Mouse (Mus musculus) ES-Bruce4 (cell line): ENCODE measurements at regions not wholly inside any gene's neighbourhood (a gene's known extent, or its start where the extent isn't known, plus 50 kb on each side); places are given as distances from the start of the nearest gene placed in this dataset.

Experiments used
- H3K27ac ChIP-seq: 2 replicates; pipeline ENCODE4 v1.5.1; 2012; ENCODE audit warnings: low read length, inconsistent platforms; ENCODE audit not compliant: insufficient read depth
- H3K27me3 ChIP-seq: 2 replicates; pipeline ENCODE4 v1.6.1; 2012; ENCODE audit warnings: mild to moderate bottlenecking, low read length, inconsistent platforms; ENCODE audit not compliant: control insufficient read depth, poor library complexity, insufficient read depth, severe bottlenecking
- H3K36me3 ChIP-seq: 2 replicates; pipeline ENCODE4 v1.6.1; 2012; ENCODE audit warnings: inconsistent platforms, mild to moderate bottlenecking, low read length, moderate library complexity; ENCODE audit not compliant: control insufficient read depth, poor library complexity, insufficient read depth, severe bottlenecking
- H3K4me1 ChIP-seq: one replicate; pipeline ENCODE4 v1.8.1; 2011; ENCODE audit warnings: low read length; ENCODE audit not compliant: control insufficient read depth, insufficient read depth
- H3K4me3 ChIP-seq: 2 replicates; pipeline ENCODE4 v1.5.1; 2011; ENCODE audit warnings: low read depth, mild to moderate bottlenecking, low read length
- H3K9ac ChIP-seq: 2 replicates; pipeline ENCODE4 v1.6.1; 2012; ENCODE audit warnings: low read depth, mild to moderate bottlenecking, inconsistent platforms; ENCODE audit not compliant: poor library complexity, severe bottlenecking
- H3K9me3 ChIP-seq: replicated peaks from 2 replicates; pipeline ENCODE4 v1.6.1; 2012; ENCODE audit warnings: mild to moderate bottlenecking, low read length, inconsistent platforms; ENCODE audit not compliant: control insufficient read depth, poor library complexity, insufficient read depth, severe bottlenecking
- CTCF ChIP-seq: IDR thresholded peaks from one replicate; pipeline ENCODE4 v1.8.1; 2011; ENCODE audit warnings: low read depth, low read length
- EP300 ChIP-seq: IDR thresholded peaks from 2 replicates; pipeline ENCODE4 v1.6.1; 2011; ENCODE audit warnings: low read depth, low read length; ENCODE audit not compliant: insufficient read depth
- POLR2A ChIP-seq: IDR thresholded peaks from one replicate; pipeline ENCODE4 v1.8.1; 2011; ENCODE audit warnings: low read length; ENCODE audit not compliant: insufficient read depth

DNA sequence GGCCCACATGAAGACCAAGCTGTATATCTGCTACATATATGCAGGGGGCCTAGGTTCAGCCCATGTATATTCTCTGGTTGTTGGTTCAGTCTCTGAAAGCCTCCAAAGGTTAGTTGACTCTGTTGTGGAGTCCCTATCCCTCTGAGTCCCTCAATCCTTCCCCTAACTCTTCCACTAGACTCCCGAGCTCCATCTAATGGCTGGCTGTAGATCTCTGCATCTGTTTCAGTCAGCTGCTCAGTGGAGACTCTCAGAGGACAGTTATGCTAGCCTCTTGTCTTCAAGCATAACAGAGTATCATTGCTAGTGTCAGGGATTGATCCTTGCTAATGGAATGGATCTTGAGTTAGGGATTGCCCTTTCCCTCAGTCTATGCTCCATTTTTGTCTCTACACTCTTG, 275.0 kb upstream of the Pitrm1 start:
- Histone ChIP-seq H3K27ac (no peak overlapping the region), H3K9ac (no peak overlapping the region), H3K27me3 (no peaks in the 10 kb centered on the region), H3K36me3 (no peaks in the 10 kb centered on the region), H3K4me1 (no peaks in the 10 kb centered on the region), H3K4me3 (no peak overlapping the region), H3K9me3 (peaks cover 13% of the 10 kb centered on the region)
- no peak for TF ChIP-seq EP300
- no peak for TF ChIP-seq POLR2A
- no peak for TF ChIP-seq CTCF

DNA sequence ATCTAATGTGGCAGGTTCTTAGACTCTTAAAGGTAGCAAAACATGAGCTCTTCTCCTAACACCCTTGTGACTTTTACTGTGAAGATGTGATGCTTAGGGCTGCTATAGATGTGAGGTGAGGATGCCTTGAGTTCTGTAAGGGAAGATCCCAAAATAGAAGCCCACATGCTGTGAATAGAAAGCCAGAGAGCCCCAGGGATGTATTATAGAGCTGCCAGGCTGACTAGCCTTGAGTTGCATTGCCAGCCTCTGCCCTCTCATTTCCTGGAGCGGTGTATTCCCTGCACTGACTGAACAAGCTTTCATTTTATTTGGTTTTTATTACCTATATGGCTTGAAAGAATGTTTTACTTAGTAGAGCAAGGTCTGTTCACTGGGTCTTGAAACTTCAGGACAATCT, 267.9 kb upstream of the Pitrm1 start:
- no peaks in the 10 kb centered on the region for H3K4me1 ChIP-seq
- H3K9me3 ChIP-seq = no peaks in the 10 kb centered on the region
- TF ChIP-seq POLR2A = no peak
- no peak for TF ChIP-seq EP300
- TF ChIP-seq CTCF = no peak
- no peak overlapping the region for H3K4me3 ChIP-seq
- no peak overlapping the region for H3K27ac ChIP-seq
- no peak overlapping the region for H3K9ac ChIP-seq
- H3K36me3 ChIP-seq = no peaks in the 10 kb centered on the region
- H3K27me3 ChIP-seq = no peaks in the 10 kb centered on the region

DNA sequence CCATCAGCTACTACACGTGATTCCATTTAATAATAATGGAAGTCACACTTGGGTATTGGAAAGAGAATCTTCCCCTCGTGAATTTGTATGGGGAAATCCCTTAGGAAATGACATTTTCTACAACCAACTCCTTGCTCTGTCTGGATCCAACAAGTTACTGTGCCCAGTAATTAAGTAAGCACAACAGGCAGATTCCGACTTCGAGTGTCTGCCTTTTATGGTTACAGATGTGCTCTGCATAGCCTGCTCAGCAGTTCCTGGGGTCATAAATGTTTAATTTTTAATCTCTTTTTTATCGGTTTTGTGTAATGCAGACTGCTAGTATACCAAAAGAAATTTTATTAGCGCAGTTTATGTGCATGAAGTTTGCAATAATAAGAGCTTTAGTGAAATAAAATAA, 259.8 kb upstream of the Pitrm1 start:
- H3K4me3 ChIP-seq = no peak overlapping the region
- no peak overlapping the region for H3K9ac ChIP-seq
- TF ChIP-seq EP300 = no peak
- no peak for TF ChIP-seq POLR2A
- no peak for TF ChIP-seq CTCF
- H3K27me3 ChIP-seq = no peaks in the 10 kb centered on the region; the same call in 1 of the 2 replicates
- no peaks in the 10 kb centered on the region for H3K4me1 ChIP-seq
- H3K36me3 ChIP-seq = no peaks in the 10 kb centered on the region
- H3K27ac ChIP-seq = no peak overlapping the region
- no peaks in the 10 kb centered on the region for H3K9me3 ChIP-seq

DNA sequence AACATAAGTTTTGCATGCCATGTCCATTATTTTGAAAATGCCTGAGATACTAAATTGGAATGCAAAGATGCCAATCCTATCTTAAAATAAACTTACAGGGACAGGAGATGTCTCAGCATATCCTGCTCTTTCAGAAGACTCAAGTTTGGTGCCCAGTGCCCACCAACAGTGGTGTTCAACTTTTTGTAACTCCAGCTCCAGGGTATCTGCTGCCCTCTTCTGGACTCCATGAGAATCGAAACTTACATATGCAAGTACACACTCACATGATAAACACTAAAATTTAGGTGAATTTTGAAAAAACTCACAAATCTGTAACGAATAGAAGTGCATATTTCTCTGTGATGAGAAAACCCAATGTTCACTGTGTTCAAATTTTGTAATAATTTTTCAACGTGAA, 255.9 kb upstream of the Pitrm1 start:
- no peak overlapping the region for H3K9ac ChIP-seq
- no peak overlapping the region for H3K27ac ChIP-seq
- TF ChIP-seq EP300 (no peak), POLR2A (no peak), CTCF (no peak)
- no peaks in the 10 kb centered on the region; the same call in 1 of the 2 replicates for H3K27me3 ChIP-seq
- H3K36me3 ChIP-seq = no peaks in the 10 kb centered on the region
- no peaks in the 10 kb centered on the region for H3K4me1 ChIP-seq
- H3K4me3 ChIP-seq = no peak overlapping the region
- H3K9me3 ChIP-seq = no peaks in the 10 kb centered on the region

DNA sequence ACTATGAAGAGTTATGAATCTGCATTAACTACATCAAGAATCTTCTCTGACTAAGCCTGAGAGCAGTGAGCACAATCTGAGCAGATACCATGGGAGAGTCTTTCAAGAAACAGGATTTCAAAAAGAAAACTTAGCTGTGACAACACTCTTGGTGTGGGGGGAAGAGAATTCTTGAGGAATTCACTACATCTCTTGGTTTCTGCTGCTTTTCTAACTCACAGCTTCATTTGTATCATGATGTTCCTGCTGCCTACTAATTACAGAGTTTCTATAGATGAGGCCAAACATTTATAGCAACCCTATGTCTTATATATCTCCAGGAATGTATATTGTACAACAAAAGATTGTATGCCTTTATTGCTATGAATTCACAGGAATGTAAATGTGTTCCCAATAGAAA, 242.2 kb upstream of the Pitrm1 start:
- Histone ChIP-seq H3K4me3 (no peak overlapping the region), H3K9me3 (no peaks in the 10 kb centered on the region), H3K36me3 (no peaks in the 10 kb centered on the region), H3K27me3 (no peaks in the 10 kb centered on the region), H3K9ac (no peak overlapping the region), H3K4me1 (no peaks in the 10 kb centered on the region), H3K27ac (no peak overlapping the region)
- TF ChIP-seq POLR2A (no peak), CTCF (no peak), EP300 (no peak)

DNA sequence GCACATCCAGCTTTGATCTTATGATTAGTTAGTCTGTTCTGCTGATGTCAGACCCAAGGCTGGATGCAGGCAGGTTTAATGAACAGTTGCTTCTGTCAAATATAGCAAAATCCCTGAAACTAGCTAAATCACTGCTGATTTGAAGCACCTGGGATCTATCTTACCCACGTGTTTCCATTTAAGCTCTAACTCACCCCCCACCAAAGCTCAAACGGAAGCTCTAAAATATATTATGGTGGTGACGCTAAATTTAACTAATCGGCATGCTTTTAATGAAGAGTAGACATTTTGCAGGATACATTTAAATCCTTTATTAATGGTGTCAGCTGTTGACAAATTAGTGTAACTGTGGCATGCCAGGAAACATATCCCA, 241.3 kb upstream of the Pitrm1 start:
- TF ChIP-seq CTCF (no peak), POLR2A (no peak), EP300 (no peak)
- Histone ChIP-seq H3K4me3 (no peak overlapping the region), H3K9ac (no peak overlapping the region), H3K4me1 (no peaks in the 10 kb centered on the region), H3K27ac (no peak overlapping the region), H3K36me3 (no peaks in the 10 kb centered on the region), H3K27me3 (no peaks in the 10 kb centered on the region), H3K9me3 (no peaks in the 10 kb centered on the region)
